Mouse (Mus musculus): Measurements from ENCODE around the gene March6. TPM values are rescaled to one million over a fixed set of nuclear protein-coding genes. Genes with fewer than 3 reads are reported as not detected.

Gene March6
- polyA plus RNA-seq, 1 experiment from 2014 or later = 42.4 TPM

- H3K4me3 ChIP-seq (ENCODE audit: low read length) = no peak overlapping the region
- no peak overlapping the region for H3K9ac ChIP-seq (ENCODE audit: low read depth, low read length)
- no peaks in the 10 kb centered on the region for H3K4me1 ChIP-seq (ENCODE audit: control insufficient read depth, insufficient read depth, low read length)
- no peaks in the 10 kb centered on the region for H3K36me3 ChIP-seq (ENCODE audit: control insufficient read depth, insufficient read depth, low read length)
- H3K27ac ChIP-seq (ENCODE audit: low read depth, low read length) = no peak overlapping the region
- no peaks in the 10 kb centered on the region for H3K27me3 ChIP-seq (ENCODE audit: control insufficient read depth, insufficient read depth, low read length)
- ATAC-seq (ENCODE audit: low FRiP score, low TSS enrichment) = no peak
- H3K4me2 ChIP-seq (replicated peaks; ENCODE audit: low read depth, low read length) = no peak overlapping the region
- no peaks in the 10 kb centered on the region for H3K9me3 ChIP-seq (ENCODE audit: control insufficient read depth, low read length)
- 33% methylated on average over 8 of the region's 8 CpGs for WGBS
Observed at GRCm38 (mm10) chr15:31426066-31426706, 104.7 kb downstream of the March6 start.

GRCm38 (mm10) chr15:31422649-31423369 lies 108.0 kb downstream of the March6 start:
- no peak overlapping the region for H3K4me3 ChIP-seq (ENCODE audit: low read length)
- H3K36me3 ChIP-seq (ENCODE audit: control insufficient read depth, insufficient read depth, low read length) = no peaks in the 10 kb centered on the region
- no peaks in the 10 kb centered on the region for H3K9me3 ChIP-seq (ENCODE audit: control insufficient read depth, low read length)
- H3K27me3 ChIP-seq (ENCODE audit: control insufficient read depth, insufficient read depth, low read length) = no peaks in the 10 kb centered on the region
- no peak overlapping the region for H3K4me2 ChIP-seq (replicated peaks; ENCODE audit: low read depth, low read length)
- H3K4me1 ChIP-seq (ENCODE audit: control insufficient read depth, insufficient read depth, low read length) = no peaks in the 10 kb centered on the region
- 44% methylated on average over 7 of the region's 7 CpGs for WGBS
- no peak overlapping the region for H3K27ac ChIP-seq (ENCODE audit: low read depth, low read length)
- no peak overlapping the region for H3K9ac ChIP-seq (ENCODE audit: low read depth, low read length)
- ATAC-seq (ENCODE audit: low FRiP score, low TSS enrichment) = no peak

- 39% methylated on average over 9 of the region's 9 CpGs for WGBS
- H3K4me1 ChIP-seq (ENCODE audit: control insufficient read depth, insufficient read depth, low read length) = no peaks in the 10 kb centered on the region
- no peak overlapping the region for H3K4me2 ChIP-seq (replicated peaks; ENCODE audit: low read depth, low read length)
- no peaks in the 10 kb centered on the region for H3K36me3 ChIP-seq (ENCODE audit: control insufficient read depth, insufficient read depth, low read length)
- no peak overlapping the region for H3K9ac ChIP-seq (ENCODE audit: low read depth, low read length)
- ATAC-seq (ENCODE audit: low FRiP score, low TSS enrichment) = no peak
- no peak overlapping the region for H3K4me3 ChIP-seq (ENCODE audit: low read length)
- no peaks in the 10 kb centered on the region for H3K9me3 ChIP-seq (ENCODE audit: control insufficient read depth, low read length)
- H3K27me3 ChIP-seq (ENCODE audit: control insufficient read depth, insufficient read depth, low read length) = no peaks in the 10 kb centered on the region
- H3K27ac ChIP-seq (ENCODE audit: low read depth, low read length) = no peak overlapping the region
Observed at GRCm38 (mm10) chr15:31419037-31419436, 111.8 kb downstream of the March6 start.

GRCm38 (mm10) chr15:31418686-31419024 lies 112.2 kb downstream of the March6 start:
- H3K9ac ChIP-seq (ENCODE audit: low read depth, low read length) = no peak overlapping the region
- no peak overlapping the region for H3K27ac ChIP-seq (ENCODE audit: low read depth, low read length)
- H3K4me3 ChIP-seq (ENCODE audit: low read length) = no peak overlapping the region
- no peaks in the 10 kb centered on the region for H3K9me3 ChIP-seq (ENCODE audit: control insufficient read depth, low read length)
- no peak overlapping the region for H3K4me2 ChIP-seq (replicated peaks; ENCODE audit: low read depth, low read length)
- H3K36me3 ChIP-seq (ENCODE audit: control insufficient read depth, insufficient read depth, low read length) = no peaks in the 10 kb centered on the region
- no peak for ATAC-seq (ENCODE audit: low FRiP score, low TSS enrichment)
- 11% methylated on average over 7 of the region's 7 CpGs for WGBS
- H3K27me3 ChIP-seq (ENCODE audit: control insufficient read depth, insufficient read depth, low read length) = no peaks in the 10 kb centered on the region
- no peaks in the 10 kb centered on the region for H3K4me1 ChIP-seq (ENCODE audit: control insufficient read depth, insufficient read depth, low read length)

- no peaks in the 10 kb centered on the region for H3K9me3 ChIP-seq (ENCODE audit: control insufficient read depth, low read length)
- no peak overlapping the region for H3K27ac ChIP-seq (ENCODE audit: low read depth, low read length)
- H3K27me3 ChIP-seq (ENCODE audit: control insufficient read depth, insufficient read depth, low read length) = no peaks in the 10 kb centered on the region
- H3K4me1 ChIP-seq (ENCODE audit: control insufficient read depth, insufficient read depth, low read length) = 0 out of 2 replicates have a peak, but pooled peaks cover under 1% of the 10 kb centered on the region
- H3K36me3 ChIP-seq (ENCODE audit: control insufficient read depth, insufficient read depth, low read length) = no peaks in the 10 kb centered on the region
- peak; percentile 46; the same call in 1 of the 2 replicates for ATAC-seq (ENCODE audit: low FRiP score, low TSS enrichment)
- no peak overlapping the region for H3K4me3 ChIP-seq (ENCODE audit: low read length)
- H3K4me2 ChIP-seq (replicated peaks; ENCODE audit: low read depth, low read length) = peak overlapping the region; percentile 10; the same call in 1 of the 2 replicates
- WGBS = 53% methylated on average over 21 of the region's 21 CpGs
- no peak overlapping the region for H3K9ac ChIP-seq (ENCODE audit: low read depth, low read length)
Observed at GRCm38 (mm10) chr15:31417796-31418685, 112.8 kb downstream of the March6 start.

GRCm38 (mm10) chr15:31417409-31417795 lies 113.5 kb downstream of the March6 start:
- 81% methylated on average over 6 of the region's 6 CpGs for WGBS
- 0 out of 2 replicates have a peak, but pooled peaks cover 3% of the 10 kb centered on the region for H3K4me1 ChIP-seq (ENCODE audit: control insufficient read depth, insufficient read depth, low read length)
- 0 out of 2 replicates have a peak, but pooled peaks have one; percentile 8 for ATAC-seq (ENCODE audit: low FRiP score, low TSS enrichment)
- no peaks in the 10 kb centered on the region for H3K36me3 ChIP-seq (ENCODE audit: control insufficient read depth, insufficient read depth, low read length)
- H3K9me3 ChIP-seq (ENCODE audit: control insufficient read depth, low read length) = no peaks in the 10 kb centered on the region
- H3K9ac ChIP-seq (ENCODE audit: low read depth, low read length) = no peak overlapping the region
- no peak overlapping the region for H3K4me2 ChIP-seq (replicated peaks; ENCODE audit: low read depth, low read length)
- no peak overlapping the region for H3K27ac ChIP-seq (ENCODE audit: low read depth, low read length)
- no peak overlapping the region for H3K4me3 ChIP-seq (ENCODE audit: low read length)
- H3K27me3 ChIP-seq (ENCODE audit: control insufficient read depth, insufficient read depth, low read length) = no peaks in the 10 kb centered on the region

- no peak overlapping the region for H3K9ac ChIP-seq (ENCODE audit: low read depth, low read length)
- no peak for ATAC-seq (ENCODE audit: low FRiP score, low TSS enrichment)
- no peak overlapping the region for H3K27ac ChIP-seq (ENCODE audit: low read depth, low read length)
- no peak overlapping the region for H3K4me2 ChIP-seq (replicated peaks; ENCODE audit: low read depth, low read length)
- no peaks in the 10 kb centered on the region for H3K9me3 ChIP-seq (ENCODE audit: control insufficient read depth, low read length)
- 0 out of 2 replicates have a peak, but pooled peaks cover 3% of the 10 kb centered on the region for H3K4me1 ChIP-seq (ENCODE audit: control insufficient read depth, insufficient read depth, low read length)
- no peak overlapping the region for H3K4me3 ChIP-seq (ENCODE audit: low read length)
- 46% methylated on average over 4 of the region's 4 CpGs for WGBS
- H3K36me3 ChIP-seq (ENCODE audit: control insufficient read depth, insufficient read depth, low read length) = no peaks in the 10 kb centered on the region
- no peaks in the 10 kb centered on the region for H3K27me3 ChIP-seq (ENCODE audit: control insufficient read depth, insufficient read depth, low read length)
Observed at GRCm38 (mm10) chr15:31415181-31415580, 115.7 kb downstream of the March6 start.

GRCm38 (mm10) chr15:31414179-31414898 lies 116.5 kb downstream of the March6 start:
- no peak overlapping the region for H3K4me2 ChIP-seq (replicated peaks; ENCODE audit: low read depth, low read length)
- H3K27me3 ChIP-seq (ENCODE audit: control insufficient read depth, insufficient read depth, low read length) = no peaks in the 10 kb centered on the region
- H3K36me3 ChIP-seq (ENCODE audit: control insufficient read depth, insufficient read depth, low read length) = no peaks in the 10 kb centered on the region
- 0 out of 2 replicates have a peak, but pooled peaks cover 3% of the 10 kb centered on the region for H3K4me1 ChIP-seq (ENCODE audit: control insufficient read depth, insufficient read depth, low read length)
- 69% methylated on average over 6 of the region's 6 CpGs for WGBS
- no peak for ATAC-seq (ENCODE audit: low FRiP score, low TSS enrichment)
- no peak overlapping the region for H3K4me3 ChIP-seq (ENCODE audit: low read length)
- no peak overlapping the region for H3K9ac ChIP-seq (ENCODE audit: low read depth, low read length)
- H3K9me3 ChIP-seq (ENCODE audit: control insufficient read depth, low read length) = no peaks in the 10 kb centered on the region
- no peak overlapping the region for H3K27ac ChIP-seq (ENCODE audit: low read depth, low read length)
